Mouse (Mus musculus): ENCODE data around the gene Gm45140.

Gm45140 gene

GRCm38 (mm10) chr6:87845031-87845695 is 9.6 kb upstream of the Gm45140 start:
- no peak for DNase-seq (ENCODE audit: extremely low spot score, low read depth, low spot score)

- no peak for DNase-seq (ENCODE audit: extremely low spot score, low read depth, low spot score)
These were observed 6.7 kb upstream of the Gm45140 start for GRCm38 (mm10) chr6:87842254-87842653.

- no peak for DNase-seq (ENCODE audit: extremely low spot score, low read depth, low spot score)
These were observed 6.0 kb upstream of the Gm45140 start for GRCm38 (mm10) chr6:87841635-87842034.

DNA sequence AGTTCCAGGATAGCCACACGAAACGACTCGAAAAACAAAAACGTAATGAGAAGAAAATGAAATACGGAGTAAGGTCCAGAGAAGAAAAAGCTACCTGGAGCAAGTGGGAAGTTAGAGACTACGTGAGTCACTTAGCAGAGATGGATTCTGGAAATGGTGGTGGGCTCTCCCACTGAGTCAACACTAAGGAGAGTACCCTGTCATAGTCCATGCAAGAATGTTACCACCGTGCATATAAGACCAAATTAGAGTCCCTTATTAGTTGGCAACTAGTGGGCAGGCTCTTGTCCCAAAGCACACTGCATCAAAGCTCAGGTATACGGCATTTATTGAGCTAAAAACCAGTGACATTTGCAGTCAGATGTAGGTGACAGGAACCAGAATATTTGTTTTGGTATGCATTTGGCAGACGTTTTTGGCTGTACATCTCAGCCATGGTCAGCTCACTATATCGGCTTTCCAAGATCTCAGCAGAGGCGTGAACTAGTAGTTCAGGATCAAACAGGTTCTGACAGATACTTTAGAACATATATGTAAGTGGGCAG is 4.3 kb upstream of the Gm45140 start:
- no peak for DNase-seq (ENCODE audit: extremely low spot score, low read depth, low spot score)

DNA sequence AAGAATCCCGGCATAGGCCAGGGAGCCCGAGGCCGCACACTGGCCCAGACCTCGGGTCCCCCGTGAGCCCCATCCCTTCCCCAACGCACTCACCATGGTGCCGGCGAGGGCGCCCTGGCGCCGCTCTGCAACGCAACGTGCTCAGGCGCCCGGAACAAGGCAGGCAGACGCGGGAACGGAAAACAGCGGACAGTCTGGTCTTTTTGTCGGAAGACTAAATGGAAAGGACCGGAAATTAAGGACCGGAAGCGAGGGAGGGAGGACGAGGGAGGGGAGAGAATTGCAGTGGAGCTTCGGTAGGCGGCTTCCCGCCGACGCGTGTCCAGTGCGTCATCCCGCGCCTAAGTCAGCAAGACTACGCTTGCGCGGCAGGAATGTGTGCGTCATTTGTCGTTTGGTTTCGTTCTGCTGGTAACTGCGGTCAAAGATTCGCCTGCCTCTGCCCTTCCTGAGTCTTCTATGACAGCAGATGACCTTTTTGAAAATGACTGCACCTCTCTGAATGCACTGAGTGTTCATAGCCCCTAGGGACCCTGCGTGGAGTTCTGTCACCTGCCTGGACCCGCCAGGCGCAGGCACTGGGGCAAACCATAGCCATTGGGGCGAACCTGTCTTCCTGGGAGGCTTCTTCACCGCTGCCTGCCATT is 3.1 kb upstream of the Gm45140 start, which contains the start of gene Isy1:
Gene Isy1, minus strand, starts transcription at position 248 of the 647 bp plus-strand sequence.
- DNase-seq (ENCODE audit: extremely low spot score, low read depth, low spot score): peak; percentile 95

GRCm38 (mm10) chr6:87820366-87820765 is 15.2 kb downstream of the Gm45140 start:
- no peak for DNase-seq (ENCODE audit: extremely low spot score, low read depth, low spot score)

DNA sequence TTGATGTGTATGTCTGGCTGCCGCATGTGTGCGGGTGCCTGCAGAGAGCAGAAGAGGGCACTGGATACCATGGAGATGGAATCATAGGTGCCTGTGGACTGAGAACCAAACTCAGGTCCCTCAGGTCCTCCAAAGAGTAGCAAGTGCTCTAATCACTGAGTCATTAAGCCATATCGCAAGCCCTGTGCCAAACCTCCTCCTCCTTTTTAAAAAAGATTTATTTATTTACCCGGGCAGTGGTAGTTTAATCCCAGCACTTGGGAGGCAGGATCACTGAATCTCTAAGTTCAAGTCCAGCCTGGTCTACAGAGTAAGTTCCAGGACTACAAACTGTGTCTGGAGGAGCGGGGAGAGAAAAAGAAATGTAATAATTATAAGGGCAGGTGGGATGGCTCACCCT is 21.1 kb downstream of the Gm45140 start:
- DNase-seq (ENCODE audit: extremely low spot score, low read depth, low spot score): no peak

- DNase-seq (ENCODE audit: extremely low spot score, low read depth, low spot score): no peak
These were observed 22.9 kb downstream of the Gm45140 start for GRCm38 (mm10) chr6:87812656-87813055.

GRCm38 (mm10) chr6:87811675-87812338 is 23.8 kb downstream of the Gm45140 start, which contains the start of gene Rab43:
Gene Rab43 (minus strand): TSS chr6:87812164.
- DNase-seq (ENCODE audit: extremely low spot score, low read depth, low spot score): peak; percentile 26

GRCm38 (mm10) chr6:87810713-87811669 is 24.6 kb downstream of the Gm45140 start:
- DNase-seq (ENCODE audit: extremely low spot score, low read depth, low spot score): no peak

DNA sequence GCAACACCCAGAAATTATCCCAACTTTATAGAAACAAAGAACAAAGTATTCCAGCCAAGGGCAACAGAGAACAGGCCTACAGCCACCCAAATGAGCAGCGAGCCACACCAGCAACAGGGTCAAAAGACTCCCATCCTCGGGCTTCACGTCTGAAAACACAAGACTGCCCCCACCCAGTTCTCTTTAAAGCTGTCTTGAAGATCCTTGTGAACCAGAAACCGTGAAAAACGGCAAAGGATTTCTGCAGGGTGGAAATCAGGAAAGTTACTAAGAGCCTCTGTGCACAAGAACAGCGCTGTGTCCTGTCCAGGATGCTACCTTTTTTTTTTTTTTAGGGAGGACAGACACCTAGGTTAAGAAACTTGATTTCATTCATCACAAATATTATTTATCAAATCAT is 25.3 kb downstream of the Gm45140 start:
- no peak for DNase-seq (ENCODE audit: extremely low spot score, low read depth, low spot score)

DNA sequence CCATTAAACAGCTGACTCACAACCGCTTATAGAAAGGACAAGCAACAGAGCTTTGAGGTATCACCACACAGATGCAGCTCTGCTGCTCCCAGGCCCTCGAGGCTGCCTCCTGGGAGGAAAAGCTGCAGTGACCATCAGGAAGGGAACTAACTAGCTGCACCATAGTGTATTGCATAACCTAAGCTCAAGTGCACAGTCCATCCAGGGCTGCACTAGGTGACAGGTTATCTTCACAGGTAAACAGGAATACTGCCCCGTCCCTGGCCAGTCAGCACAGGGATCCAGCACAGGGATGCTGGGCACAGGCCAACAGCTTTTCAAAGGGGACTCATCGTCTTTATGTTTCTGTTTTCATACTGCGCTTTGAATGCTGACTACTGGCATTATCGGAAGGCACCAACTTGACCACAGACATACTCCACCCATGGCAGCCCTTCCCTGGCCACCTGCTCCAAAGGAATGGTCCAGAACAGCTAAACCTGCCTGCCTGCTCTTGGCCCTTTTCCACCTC is 25.9 kb downstream of the Gm45140 start:
- no peak for DNase-seq (ENCODE audit: extremely low spot score, low read depth, low spot score)

DNA sequence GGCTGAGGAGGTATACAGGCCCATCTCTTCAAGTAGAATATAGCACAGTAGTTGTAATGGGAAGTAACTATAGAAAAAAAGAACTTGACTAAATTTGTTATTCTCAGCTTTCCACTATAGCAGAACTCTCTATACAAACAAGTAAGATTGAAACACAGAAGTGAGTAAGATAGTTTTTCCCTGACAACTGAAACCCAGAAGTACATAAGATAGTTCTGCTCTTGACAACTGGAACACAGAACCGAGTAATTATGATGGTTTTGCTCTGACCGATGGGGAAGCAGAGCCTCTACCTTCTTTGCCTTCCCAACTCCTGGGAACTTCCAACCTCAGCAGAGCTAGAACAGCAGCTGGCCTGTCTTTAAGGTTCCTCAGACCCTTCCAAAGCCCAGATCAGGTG is 26.5 kb downstream of the Gm45140 start:
- DNase-seq (ENCODE audit: extremely low spot score, low read depth, low spot score): no peak

DNA sequence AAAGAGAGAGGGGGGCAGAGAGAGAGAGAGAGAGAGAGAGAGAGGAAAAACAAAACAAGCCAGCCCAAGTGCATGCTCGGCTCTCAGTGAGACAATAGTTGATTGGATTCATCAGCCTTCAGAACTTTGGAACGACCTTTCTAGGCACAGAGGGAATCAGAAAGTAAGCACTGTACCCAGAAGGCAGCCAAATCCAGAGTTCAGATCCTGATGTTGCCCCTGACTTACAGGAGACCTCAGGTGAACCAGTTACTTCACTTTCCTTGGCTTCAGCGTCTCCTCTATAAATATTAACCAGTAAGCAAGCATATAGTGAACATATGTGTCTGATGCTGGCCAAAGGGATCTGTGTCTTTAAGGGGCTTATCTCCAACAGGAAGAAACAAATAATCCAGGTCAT is 27.1 kb downstream of the Gm45140 start:
- DNase-seq (ENCODE audit: extremely low spot score, low read depth, low spot score): no peak

DNA sequence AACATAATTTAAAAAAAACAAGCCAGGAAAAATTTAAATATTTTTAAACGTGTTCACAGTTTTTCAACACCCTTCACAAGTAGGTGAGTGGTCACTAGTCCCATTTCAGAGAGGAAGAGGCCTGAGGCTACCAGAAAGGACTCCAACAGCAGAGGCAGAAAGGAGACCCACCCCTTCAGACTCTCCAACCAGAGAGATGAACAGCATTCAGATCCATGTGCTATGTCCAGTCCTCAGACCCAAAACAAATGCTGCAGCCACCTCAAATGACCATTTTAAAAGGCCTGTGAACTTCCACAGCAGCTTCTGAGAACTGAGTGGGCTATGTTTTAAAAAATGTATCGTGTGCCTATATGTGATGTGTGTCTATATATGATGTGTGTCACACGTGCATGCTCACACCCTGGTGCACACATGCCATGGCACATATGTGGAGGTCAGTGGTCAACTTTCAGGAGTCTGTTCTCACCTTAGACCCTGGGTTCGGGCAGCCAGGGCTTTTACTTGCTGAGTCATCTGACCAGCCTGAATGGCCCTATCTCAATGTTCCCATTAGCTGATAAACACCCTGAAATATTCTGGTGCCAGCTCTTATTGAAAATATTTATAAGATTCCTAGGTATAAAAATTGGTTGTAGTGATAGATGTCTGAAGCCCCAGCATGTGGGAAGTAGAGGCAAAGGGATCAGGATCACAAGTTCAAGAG is 27.7 kb downstream of the Gm45140 start:
- no peak for DNase-seq (ENCODE audit: extremely low spot score, low read depth, low spot score)

DNA sequence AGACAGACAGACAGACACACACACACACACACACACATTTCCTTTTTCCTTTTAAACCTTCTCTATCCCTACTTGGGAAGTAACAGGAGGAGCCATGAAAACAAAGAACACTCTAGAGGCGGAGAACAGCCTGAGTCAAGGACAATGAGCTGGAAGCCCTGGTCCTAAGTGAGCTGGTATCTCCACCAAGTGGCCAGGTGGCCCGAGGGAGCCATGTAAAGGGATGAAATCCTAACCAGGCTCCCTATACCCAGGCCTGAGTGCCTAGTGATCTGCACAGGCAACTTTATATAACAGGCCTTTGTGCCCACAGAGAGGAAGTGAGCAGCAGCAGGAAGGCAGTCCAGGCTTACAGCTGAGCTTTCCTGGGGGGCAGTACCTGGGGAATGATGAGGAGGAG is 28.7 kb downstream of the Gm45140 start:
- no peak for DNase-seq (ENCODE audit: extremely low spot score, low read depth, low spot score)

DNA sequence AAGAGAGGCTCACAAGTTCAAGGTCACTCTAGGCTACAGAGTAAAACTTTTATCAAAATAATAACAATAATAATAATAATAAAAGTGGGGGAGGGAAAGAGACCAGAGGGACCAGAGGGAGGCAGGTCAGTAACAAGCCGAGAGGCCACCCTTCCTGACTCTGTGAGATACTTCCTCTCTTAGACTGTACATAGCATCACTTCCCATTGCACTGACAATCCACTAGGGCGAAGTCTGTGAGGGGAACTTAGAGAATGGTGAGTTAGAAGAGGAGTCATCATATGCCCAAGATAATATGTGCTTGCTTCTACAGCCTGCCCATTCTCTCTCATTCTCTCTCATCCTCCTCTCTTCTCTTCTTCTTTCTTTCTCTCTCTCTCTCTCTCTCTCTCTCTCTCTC is 29.6 kb downstream of the Gm45140 start:
- DNase-seq (ENCODE audit: extremely low spot score, low read depth, low spot score): no peak

GRCm38 (mm10) chr6:87805448-87805847 is 30.1 kb downstream of the Gm45140 start:
- DNase-seq (ENCODE audit: extremely low spot score, low read depth, low spot score): no peak

DNA sequence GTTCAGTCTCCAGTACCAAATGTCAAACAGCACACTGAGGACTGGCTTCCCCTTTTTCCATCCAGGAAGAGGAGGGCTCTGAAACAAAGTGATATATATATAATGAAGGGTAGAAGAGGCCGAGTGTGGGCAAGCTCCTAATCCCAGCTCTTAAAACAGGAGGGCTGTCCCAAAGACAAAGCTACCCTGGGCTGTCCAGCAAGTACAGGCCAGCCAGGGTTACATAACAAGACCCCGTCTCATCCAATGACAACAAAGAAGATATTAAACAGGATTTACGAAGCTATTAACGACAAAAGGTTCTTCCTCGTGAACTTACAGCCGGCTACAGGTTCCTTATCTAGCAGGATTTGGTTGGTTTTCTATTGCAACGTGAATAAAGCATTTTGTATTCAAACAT is 30.7 kb downstream of the Gm45140 start:
- no peak for DNase-seq (ENCODE audit: extremely low spot score, low read depth, low spot score)

DNA sequence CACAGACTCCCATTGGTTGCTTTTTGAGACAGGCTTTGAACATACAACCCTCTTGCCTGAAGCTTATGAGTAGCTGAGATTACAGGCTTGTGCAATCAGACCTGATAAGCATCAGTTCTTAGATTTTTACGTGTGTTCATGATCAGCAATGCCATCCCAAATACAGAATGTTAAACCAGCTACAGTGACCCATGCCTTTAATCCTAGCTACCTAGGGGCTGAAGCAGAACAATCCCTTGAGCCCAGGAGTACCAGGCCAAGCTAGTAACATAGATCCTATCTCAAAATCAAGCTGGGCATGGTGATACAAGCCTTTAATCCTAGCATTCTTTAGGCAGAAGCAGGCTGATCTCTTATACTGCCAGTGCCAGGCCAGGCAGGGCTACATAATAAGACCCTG is 31.6 kb downstream of the Gm45140 start:
- no peak for DNase-seq (ENCODE audit: extremely low spot score, low read depth, low spot score)
